Mouse (Mus musculus) right cerebral cortex, postnatal 10 days (tissue): ENCODE results near the gene Nr6a1.

Source experiments
- DNase-seq, 2 experiments: peaks; one replicate each; pipeline ENCODE4 v3.0.0; 2021; ENCODE audit warnings: low spot score in 2 of 2

Gene Nr6a1

GRCm38 (mm10) chr2:38713596-38713995 is 213.9 kb downstream of the Nr6a1 start:
- no peak for DNase-seq

GRCm38 (mm10) chr2:38712769-38713125 is 214.7 kb downstream of the Nr6a1 start:
- no peak for DNase-seq

- DNase-seq = no peak
These were observed 215.3 kb downstream of the Nr6a1 start for GRCm38 (mm10) chr2:38712076-38712768.

GRCm38 (mm10) chr2:38711421-38711861 is 216.0 kb downstream of the Nr6a1 start:
- DNase-seq = no peak

- DNase-seq = no peak
These were observed 216.9 kb downstream of the Nr6a1 start for GRCm38 (mm10) chr2:38710304-38711241.

GRCm38 (mm10) chr2:38708907-38709688 is 218.4 kb downstream of the Nr6a1 start:
- DNase-seq = no peak

GRCm38 (mm10) chr2:38706661-38707060 is 220.8 kb downstream of the Nr6a1 start:
- no peak for DNase-seq

- DNase-seq = no peak
These were observed 222.5 kb downstream of the Nr6a1 start for GRCm38 (mm10) chr2:38705036-38705435.

GRCm38 (mm10) chr2:38704336-38704735 is 223.2 kb downstream of the Nr6a1 start:
- DNase-seq = no peak

- no peak for DNase-seq
These were observed 227.3 kb downstream of the Nr6a1 start for GRCm38 (mm10) chr2:38700177-38700576.

GRCm38 (mm10) chr2:38698623-38699022 is 228.9 kb downstream of the Nr6a1 start:
- no peak for DNase-seq

GRCm38 (mm10) chr2:38697128-38698120 is 230.1 kb downstream of the Nr6a1 start:
- DNase-seq = no peak

GRCm38 (mm10) chr2:38695770-38696169 is 231.7 kb downstream of the Nr6a1 start:
- no peak for DNase-seq

- no peak for DNase-seq
These were observed 235.9 kb downstream of the Nr6a1 start for GRCm38 (mm10) chr2:38691542-38691941.

GRCm38 (mm10) chr2:38689881-38690280 is 237.6 kb downstream of the Nr6a1 start:
- no peak for DNase-seq

- DNase-seq = peak; percentile 64 to 69
These were observed 238.5 kb downstream of the Nr6a1 start for GRCm38 (mm10) chr2:38688791-38689520.

GRCm38 (mm10) chr2:38685746-38686145 is 241.7 kb downstream of the Nr6a1 start:
- no peak for DNase-seq

GRCm38 (mm10) chr2:38683083-38683482 is 244.4 kb downstream of the Nr6a1 start:
- no peak for DNase-seq

GRCm38 (mm10) chr2:38682209-38682608 is 245.3 kb downstream of the Nr6a1 start:
- no peak for DNase-seq

- no peak for DNase-seq
These were observed 248.5 kb downstream of the Nr6a1 start for GRCm38 (mm10) chr2:38678947-38679346.
